Mouse (Mus musculus): ENCODE measurements around the gene Bmt2.

DNA sequence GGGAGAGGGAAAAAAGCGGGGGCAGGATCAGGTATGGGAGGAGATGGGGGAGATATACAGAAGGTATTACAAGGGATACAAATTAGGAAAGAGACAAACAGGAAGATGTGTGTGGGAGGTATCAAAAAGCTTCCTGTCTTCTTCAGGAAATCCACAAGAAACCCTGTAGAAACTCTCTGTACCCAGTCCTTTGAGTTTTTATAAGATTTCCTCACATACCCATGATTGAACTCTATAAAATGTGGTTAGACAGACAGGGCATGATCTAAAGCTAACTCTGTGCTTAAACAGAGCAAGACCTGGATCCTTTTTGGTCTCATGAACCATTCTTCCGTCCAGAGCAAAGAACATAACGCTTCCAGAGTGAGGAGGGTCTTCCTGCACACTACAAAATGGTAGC is 26.9 kb downstream of the Bmt2 start:
- TF ChIP-seq CTCF (IDR thresholded peaks at IDR 0.05; ENCODE audit: low read depth): no peak
- no peak for TF ChIP-seq EP300 (IDR thresholded peaks at IDR 0.05; ENCODE audit: low read depth)

All from heart, postnatal 0 days (tissue).